Mouse (Mus musculus): Measurements from ENCODE around the gene Naa15. TPM values are rescaled to one million over a fixed set of nuclear protein-coding genes. Genes with fewer than 3 reads are reported as not detected.

Naa15 gene
- total and polyA plus RNA-seq, 2 experiments from 2014 or later: 29.7 to 36.9 TPM

GRCm38 (mm10) chr3:51490088-51490753, 75.3 kb downstream of the Naa15 start:
- TF ChIP-seq CTCF (IDR thresholded peaks at IDR 0.05; ENCODE audit: low read depth): no peak
- Histone ChIP-seq H3K9ac (no peak overlapping the region), H3K4me2 (ENCODE audit: low read depth) (no peak overlapping the region), H3K9me3 (ENCODE audit: low read length) (no peaks in the 10 kb centered on the region), H3K36me3 (ENCODE audit: insufficient read depth) (peaks cover 11% of the 10 kb centered on the region), H3K27me3 (ENCODE audit: insufficient read depth, low read length) (no peaks in the 10 kb centered on the region), H3K4me3 (ENCODE audit: low read depth, low read length) (no peak overlapping the region), H3K27ac (ENCODE audit: low read depth, low read length) (peak overlapping the region; percentile 69; the same call in 1 of the 2 replicates), H3K4me1 (ENCODE audit: insufficient read depth) (peaks cover 18% of the 10 kb centered on the region)
- 50% methylated on average over 7 of the region's 7 CpGs for WGBS
- DNase-seq (peak; percentile 31), ATAC-seq (peak; percentile 61; the same call in 1 of the 2 replicates)

DNA sequence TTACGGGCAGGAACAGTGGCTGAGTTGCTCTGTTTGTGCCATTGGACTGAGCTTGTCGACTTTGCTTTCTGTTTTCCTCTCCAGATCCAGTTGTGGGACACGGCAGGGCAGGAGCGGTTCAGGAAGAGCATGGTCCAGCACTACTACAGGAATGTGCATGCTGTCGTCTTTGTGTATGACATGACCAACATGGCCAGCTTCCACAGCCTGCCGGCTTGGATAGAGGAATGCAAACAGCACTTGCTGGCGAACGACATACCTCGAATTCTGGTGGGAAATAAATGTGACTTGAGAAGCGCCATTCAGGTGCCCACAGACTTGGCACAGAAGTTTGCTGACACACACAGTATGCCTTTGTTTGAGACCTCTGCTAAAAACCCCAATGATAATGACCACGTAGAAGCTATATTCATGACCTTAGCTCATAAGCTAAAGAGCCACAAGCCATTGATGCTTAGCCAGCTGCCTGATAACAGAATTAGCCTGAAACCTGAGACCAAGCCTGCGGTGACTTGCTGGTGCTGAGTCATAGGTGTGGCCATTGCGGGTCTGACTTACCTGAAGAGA, 78.4 kb downstream of the Naa15 start:
- Histone ChIP-seq H3K4me3 (ENCODE audit: low read depth, low read length) (no peak overlapping the region), H3K4me1 (ENCODE audit: insufficient read depth) (peaks cover 3% of the 10 kb centered on the region; the same call in 1 of the 2 replicates), H3K4me2 (ENCODE audit: low read depth) (no peak overlapping the region), H3K9ac (no peak overlapping the region), H3K36me3 (ENCODE audit: insufficient read depth) (peaks cover 11% of the 10 kb centered on the region), H3K27ac (ENCODE audit: low read depth, low read length) (no peak overlapping the region), H3K27me3 (ENCODE audit: insufficient read depth, low read length) (no peaks in the 10 kb centered on the region), H3K9me3 (ENCODE audit: low read length) (no peaks in the 10 kb centered on the region)
- ATAC-seq (no peak), DNase-seq (no peak)
- 90% methylated on average over 13 of the region's 13 CpGs for WGBS
- TF ChIP-seq CTCF (IDR thresholded peaks at IDR 0.05; ENCODE audit: low read depth): no peak

DNA sequence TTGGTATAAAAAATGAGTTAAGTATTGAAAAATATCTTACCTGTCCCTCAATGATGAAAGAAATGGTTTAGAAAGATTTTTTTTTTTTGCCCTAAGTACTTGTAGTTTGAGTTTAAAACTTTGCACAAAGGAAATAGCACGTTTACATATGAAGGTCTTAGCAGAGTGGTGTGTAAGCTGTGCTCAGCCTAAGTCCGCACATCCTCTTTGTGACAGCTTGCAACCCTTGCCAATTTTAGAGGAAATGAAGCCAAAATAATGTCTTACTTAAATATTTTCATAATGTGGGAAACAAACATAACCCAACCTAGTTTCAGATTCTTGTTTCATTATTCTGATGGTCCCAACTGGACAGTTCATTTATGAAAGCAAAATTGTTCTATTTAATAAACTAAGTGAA, 79.5 kb downstream of the Naa15 start:
- Histone ChIP-seq H3K9me3 (ENCODE audit: low read length) (no peaks in the 10 kb centered on the region), H3K4me3 (ENCODE audit: low read depth, low read length) (no peak overlapping the region), H3K4me1 (ENCODE audit: insufficient read depth) (peaks cover 3% of the 10 kb centered on the region; the same call in 1 of the 2 replicates), H3K4me2 (ENCODE audit: low read depth) (no peak overlapping the region), H3K27me3 (ENCODE audit: insufficient read depth, low read length) (no peaks in the 10 kb centered on the region), H3K36me3 (ENCODE audit: insufficient read depth) (peaks cover 11% of the 10 kb centered on the region), H3K27ac (ENCODE audit: low read depth, low read length) (no peak overlapping the region), H3K9ac (no peak overlapping the region)
- no peak for ATAC-seq
- no peak for DNase-seq
- 68% methylated on average over 2 of the region's 2 CpGs for WGBS
- TF ChIP-seq CTCF (IDR thresholded peaks at IDR 0.05; ENCODE audit: low read depth): no peak

DNA sequence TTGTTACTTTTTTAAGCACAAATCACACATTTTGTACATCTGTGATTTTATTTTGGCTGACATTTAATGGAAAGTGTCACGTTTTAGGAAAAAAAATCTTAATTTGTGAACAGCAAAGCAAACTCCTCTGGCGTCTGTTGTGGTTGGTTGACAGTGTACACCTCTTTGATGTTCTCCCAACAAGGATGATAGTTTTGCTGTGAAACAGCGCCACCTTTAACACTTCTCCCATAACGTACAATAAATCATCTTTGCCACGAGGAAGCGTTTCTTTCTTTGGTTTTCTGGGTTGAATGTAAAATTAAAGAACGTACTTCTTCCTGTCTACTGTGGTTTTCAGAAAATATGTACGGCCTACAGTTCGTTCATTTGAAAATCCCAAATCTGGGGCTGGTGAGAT, 80.7 kb downstream of the Naa15 start:
- Histone ChIP-seq H3K4me1 (ENCODE audit: insufficient read depth) (no peaks in the 10 kb centered on the region; the same call in 1 of the 2 replicates), H3K27ac (ENCODE audit: low read depth, low read length) (no peak overlapping the region), H3K9ac (no peak overlapping the region), H3K9me3 (ENCODE audit: low read length) (no peaks in the 10 kb centered on the region), H3K27me3 (ENCODE audit: insufficient read depth, low read length) (no peaks in the 10 kb centered on the region), H3K36me3 (ENCODE audit: insufficient read depth) (peaks cover 11% of the 10 kb centered on the region), H3K4me3 (ENCODE audit: low read depth, low read length) (no peak overlapping the region), H3K4me2 (ENCODE audit: low read depth) (no peak overlapping the region)
- no peak for TF ChIP-seq CTCF (IDR thresholded peaks at IDR 0.05; ENCODE audit: low read depth)
- ATAC-seq: no peak
- 92% methylated on average over 9 of the region's 9 CpGs for WGBS
- DNase-seq: no peak

DNA sequence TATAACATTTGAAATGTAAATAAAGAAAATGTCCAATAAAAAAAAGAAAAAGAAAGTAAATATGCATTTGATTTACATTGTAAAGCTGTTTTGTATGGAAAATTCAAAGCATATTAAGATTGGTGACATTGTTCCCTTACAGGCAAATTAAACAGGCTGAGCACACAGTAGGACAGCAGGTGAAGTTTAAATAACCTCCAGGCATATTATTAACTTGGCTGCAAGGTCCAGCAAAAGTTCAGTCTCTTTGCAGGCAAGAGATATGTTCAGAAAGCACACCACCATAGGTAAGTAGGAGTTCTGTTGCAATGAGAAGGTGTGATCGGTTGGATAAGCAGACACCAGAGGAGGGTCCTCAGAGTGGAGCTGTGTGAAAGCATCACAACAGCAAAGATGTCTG, 83.0 kb downstream of the Naa15 start:
- H3K4me1 ChIP-seq (ENCODE audit: insufficient read depth): no peaks in the 10 kb centered on the region
- no peaks in the 10 kb centered on the region for H3K9me3 ChIP-seq (ENCODE audit: low read length)
- no peak overlapping the region for H3K27ac ChIP-seq (ENCODE audit: low read depth, low read length)
- DNase-seq (no peak), ATAC-seq (no peak)
- TF ChIP-seq CTCF (IDR thresholded peaks at IDR 0.05; ENCODE audit: low read depth): no peak
- peaks cover 11% of the 10 kb centered on the region for H3K36me3 ChIP-seq (ENCODE audit: insufficient read depth)
- no peak overlapping the region for H3K9ac ChIP-seq
- no peaks in the 10 kb centered on the region for H3K27me3 ChIP-seq (ENCODE audit: insufficient read depth, low read length)
- WGBS: 97% methylated on average over 1 of the region's 1 CpGs
- no peak overlapping the region for H3K4me3 ChIP-seq (ENCODE audit: low read depth, low read length)
- no peak overlapping the region for H3K4me2 ChIP-seq (ENCODE audit: low read depth)

DNA sequence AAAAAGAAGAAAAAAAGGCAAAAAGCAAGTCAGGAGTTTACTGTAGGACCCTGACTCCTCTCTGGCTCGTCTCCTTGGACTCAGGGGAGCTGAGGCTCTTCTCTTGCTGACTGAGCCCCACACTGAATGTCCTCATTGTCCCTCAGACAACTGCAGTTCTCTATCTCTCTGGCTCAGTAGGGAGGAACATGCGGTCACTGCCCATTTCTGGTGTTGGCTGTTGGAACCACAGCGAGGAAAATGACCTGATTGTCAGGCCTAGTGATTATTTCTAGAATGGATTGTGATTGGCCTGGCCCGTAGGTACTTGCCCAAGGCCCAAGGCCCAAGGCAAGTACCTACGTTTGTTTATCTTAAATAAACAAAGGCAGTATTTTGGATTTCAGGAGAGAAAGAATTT, 83.7 kb downstream of the Naa15 start:
- no peaks in the 10 kb centered on the region for H3K4me1 ChIP-seq (ENCODE audit: insufficient read depth)
- no peak overlapping the region for H3K4me2 ChIP-seq (ENCODE audit: low read depth)
- H3K36me3 ChIP-seq (ENCODE audit: insufficient read depth): peaks cover 6% of the 10 kb centered on the region; the same call in 1 of the 2 replicates
- no peak for ATAC-seq
- no peak overlapping the region for H3K27ac ChIP-seq (ENCODE audit: low read depth, low read length)
- TF ChIP-seq CTCF (IDR thresholded peaks at IDR 0.05; ENCODE audit: low read depth): no peak
- 83% methylated on average over 5 of the region's 5 CpGs for WGBS
- no peak overlapping the region for H3K4me3 ChIP-seq (ENCODE audit: low read depth, low read length)
- DNase-seq: no peak
- no peak overlapping the region for H3K9ac ChIP-seq
- H3K27me3 ChIP-seq (ENCODE audit: insufficient read depth, low read length): no peaks in the 10 kb centered on the region
- H3K9me3 ChIP-seq (ENCODE audit: low read length): no peaks in the 10 kb centered on the region

GRCm38 (mm10) chr3:51499876-51500275, 84.9 kb downstream of the Naa15 start:
- 97% methylated on average over 4 of the region's 4 CpGs for whole genome bisulfite sequencing
- H3K27ac ChIP-seq (ENCODE audit: low read depth, low read length): no peak overlapping the region
- no peak overlapping the region for H3K9ac ChIP-seq
- H3K4me1 ChIP-seq (ENCODE audit: insufficient read depth): no peaks in the 10 kb centered on the region
- no peaks in the 10 kb centered on the region for H3K27me3 ChIP-seq (ENCODE audit: insufficient read depth, low read length)
- H3K36me3 ChIP-seq (ENCODE audit: insufficient read depth): no peaks in the 10 kb centered on the region
- no peak overlapping the region for H3K4me3 ChIP-seq (ENCODE audit: low read depth, low read length)
- DNase-seq: no peak
- TF ChIP-seq CTCF (IDR thresholded peaks at IDR 0.05; ENCODE audit: low read depth): no peak
- H3K9me3 ChIP-seq (ENCODE audit: low read length): no peaks in the 10 kb centered on the region
- no peak for ATAC-seq
- H3K4me2 ChIP-seq (ENCODE audit: low read depth): no peak overlapping the region

Measured in forebrain, postnatal 0 days (tissue).